8 mouse cellular contexts compared by ENCODE assay signal in the genomic region with DNA sequence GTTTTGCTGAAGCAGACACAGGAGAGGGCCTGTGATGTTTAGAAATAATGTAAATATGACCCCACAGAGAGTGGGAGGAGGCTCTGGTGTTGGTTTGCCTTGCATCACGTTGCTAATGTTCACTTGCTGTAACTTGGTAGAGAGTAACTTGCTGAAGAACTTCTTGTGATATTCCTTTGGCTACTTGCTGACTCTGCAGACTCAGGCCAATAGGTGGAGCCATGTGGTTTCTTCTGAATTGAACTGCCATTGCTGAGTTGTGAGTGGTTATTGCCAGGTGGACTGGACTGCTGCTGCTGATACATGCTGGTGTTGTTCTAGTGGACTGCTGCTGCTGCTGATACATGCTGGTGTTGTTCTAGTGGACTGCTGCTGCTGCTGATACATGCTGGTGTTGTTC. TPM values are rescaled to one million over a fixed set of nuclear protein-coding genes. Genes with fewer than 3 reads are reported as not detected.
DNase-seq lines count a peak whose midpoint lies in the region; TF ChIP-seq lines count a peak whose summit lies in the region.

No protein-coding gene starts in this region.

- DNase-seq in gastrocnemius, adult 2 months, result no peak
- DNase-seq in gastrocnemius, adult 8-10 months (ENCODE audit: low spot score in 2 of 2), result no peak
- peak; percentile 18 to 23 for DNase-seq in right cerebral cortex, adult 2 months (ENCODE audit: low spot score in 2 of 2)
- DNase-seq in right cerebral cortex, postnatal 14 days, result no peak
- DNase-seq in lung, postnatal 25 days (ENCODE audit: low spot score), result peak; percentile 66
- DNase-seq in yolk sac, embryonic 10.5 days (ENCODE audit: low spot score), result no peak
- DNase-seq in midbrain, embryonic 10.5 days (ENCODE audit: low spot score), result no peak

- H3K27ac ChIP-seq in gastrocnemius, adult 2 months, result no peak overlapping the region
- no peak overlapping the region for H3K27ac ChIP-seq in cortical plate, adult 2 months (ENCODE audit: insufficient read depth, low read length)
- no peak overlapping the region for H3K27ac ChIP-seq in midbrain, embryonic 10.5 days (replicated peaks)

- no peaks in the 10 kb centered on the region for H3K9me3 ChIP-seq in midbrain, embryonic 10.5 days (replicated peaks)

- intact Hi-C loops in gastrocnemius, adult 2 months (cut with DNase I), result no loop called here

- H3K36me3 ChIP-seq in midbrain, embryonic 10.5 days, result no peaks in the 10 kb centered on the region

- TF ChIP-seq POLR2A in cortical plate, adult 2 months (IDR thresholded peaks at IDR 0.05; ENCODE audit: extremely low read depth, insufficient read depth, low read length), result no peak

- TF ChIP-seq CTCF in gastrocnemius, adult 2 months (IDR thresholded peaks at IDR 0.05), result peak; percentile 57
- peak; percentile 28; the same call in 1 of the 2 replicates for TF ChIP-seq CTCF in cortical plate, adult 2 months (IDR thresholded peaks at IDR 0.05; ENCODE audit: extremely low read depth, insufficient read depth, low read length)

- H3K4me3 ChIP-seq in gastrocnemius, adult 2 months, result no peak overlapping the region
- H3K4me3 ChIP-seq in cortical plate, adult 2 months (ENCODE audit: insufficient read depth, low read length), result no peak overlapping the region
- H3K4me3 ChIP-seq in midbrain, embryonic 10.5 days, result no peak overlapping the region

- H3K4me1 ChIP-seq in cortical plate, adult 2 months (ENCODE audit: control insufficient read depth, insufficient read depth, low read length), result no peaks in the 10 kb centered on the region
- peaks cover 7% of the 10 kb centered on the region; the same call in 1 of the 2 replicates for H3K4me1 ChIP-seq in midbrain, embryonic 10.5 days

- WGBS in midbrain, embryonic 10.5 days, result 35% methylated on average over 1 of the region's 1 CpGs

- H3K27me3 ChIP-seq in midbrain, embryonic 10.5 days (ENCODE audit: low read depth, poor library complexity, severe bottlenecking), result no peaks in the 10 kb centered on the region

RNA-seq across cellular contexts. Expression of a gene that starts 8.8 kb away (rescaled TPM):
- 1 to 10 TPM; 4.0 to 6.2 TPM for total RNA-seq in gastrocnemius, adult 2 months (2021)
- 1 to 10 TPM; 1.9 to 4.8 (median 3.3) TPM for total RNA-seq in gastrocnemius, adult 8-10 months (2022)
- 4.7 and 5.1 TPM in 2 replicates for polyA plus RNA-seq in cortical plate, adult 2 months (2012; rRNA removed)
- polyA plus RNA-seq in midbrain, embryonic 10.5 days (2016; fragmentation: Nextera tagmentation; extraction: Ambion mirVana), result 0.53 and 0.61 TPM in 2 replicates

RNA-seq across cellular contexts. Expression of a gene that starts 53.5 kb away (rescaled TPM):
- total RNA-seq in gastrocnemius, adult 2 months (2021), result 1 to 10 TPM in 1 of 2 experiments, under 1 TPM in 1; 0.43 to 1.4 TPM
- total RNA-seq in gastrocnemius, adult 8-10 months (2022), result under 1 TPM; 0.17 to 0.67 (median 0.33) TPM
- 0.27 and 0.38 TPM in 2 replicates for polyA plus RNA-seq in cortical plate, adult 2 months (2012; rRNA removed)
- polyA plus RNA-seq in midbrain, embryonic 10.5 days (2016; fragmentation: Nextera tagmentation; extraction: Ambion mirVana), result not detected in 2 replicates

Comparison
In these comparisons a context has a peak if more than half of its experiments do, and no peak if none do; other contexts are left out.
1. DNase-seq: peak in right cerebral cortex, adult 2 months (2 of 2) and lung, postnatal 25 days (single experiment); none in gastrocnemius, adult 2 months (single experiment), gastrocnemius, adult 8-10 months (0 of 2), right cerebral cortex, postnatal 14 days (single experiment), yolk sac, embryonic 10.5 days (single experiment) and midbrain, embryonic 10.5 days (single experiment).